Mouse (Mus musculus) megakaryocyte, embryonic 14.5 days (primary cell): Measurements from ENCODE around the gene Ctdsp1.

Experiments used
- FLI1 ChIP-seq: IDR thresholded peaks from 2 replicates; pipeline ENCODE4 v1.6.1; 2012; ENCODE audit warnings: low read length, inconsistent platforms, mixed read lengths
- GATA1 ChIP-seq: IDR thresholded peaks from 3 replicates; pipeline ENCODE4 v1.6.1; 2012; ENCODE audit warnings: mixed read lengths, low read length, inconsistent platforms, borderline replicate concordance

DNA sequence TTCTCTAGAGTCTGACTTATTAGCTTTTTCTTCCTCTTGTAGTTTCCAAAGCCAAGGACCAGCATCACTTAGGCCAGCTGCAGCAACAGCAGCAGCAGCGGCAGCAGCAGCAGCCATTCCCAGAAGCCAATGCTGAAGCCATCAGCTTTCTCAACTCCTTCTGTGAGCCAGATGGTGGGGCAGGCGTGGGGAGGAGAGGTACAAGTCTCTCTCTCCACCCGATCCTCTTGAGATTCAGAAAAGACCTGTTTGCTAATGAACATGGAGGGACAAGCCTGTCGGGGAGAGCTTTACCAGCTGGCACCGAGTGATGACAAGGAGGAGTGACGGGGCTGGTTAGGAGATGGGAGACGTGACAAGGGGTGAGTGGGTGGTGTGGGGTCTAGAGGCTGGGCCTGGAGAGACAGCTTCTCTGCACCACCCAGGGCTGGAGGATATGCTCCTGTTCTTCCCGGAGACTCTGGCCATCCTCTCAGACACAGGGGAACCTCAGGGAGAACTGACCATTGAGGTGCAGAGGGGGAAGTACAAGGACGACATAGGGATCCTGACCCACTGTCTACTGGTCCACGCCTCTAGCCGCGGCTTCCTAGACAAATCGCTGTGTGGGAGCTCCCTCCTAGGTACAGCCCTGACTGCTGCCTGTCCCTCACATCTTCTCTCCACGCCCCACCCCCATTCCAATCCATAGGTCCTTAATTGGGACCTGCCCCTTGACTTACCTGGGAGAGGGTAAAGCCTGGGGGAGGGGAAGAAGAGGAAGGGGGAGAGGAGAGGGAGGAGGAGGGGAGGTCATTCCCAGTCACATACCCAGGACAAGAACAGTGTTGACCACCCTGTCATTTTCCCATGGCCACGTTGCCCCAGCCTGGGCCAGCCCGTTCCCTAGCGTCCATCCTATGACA is 28.7 kb upstream of the Ctdsp1 start:
- no peak for TF ChIP-seq GATA1
- no peak for TF ChIP-seq FLI1
